ENCODE assay signal across 10 mouse cellular contexts in the genomic region with DNA sequence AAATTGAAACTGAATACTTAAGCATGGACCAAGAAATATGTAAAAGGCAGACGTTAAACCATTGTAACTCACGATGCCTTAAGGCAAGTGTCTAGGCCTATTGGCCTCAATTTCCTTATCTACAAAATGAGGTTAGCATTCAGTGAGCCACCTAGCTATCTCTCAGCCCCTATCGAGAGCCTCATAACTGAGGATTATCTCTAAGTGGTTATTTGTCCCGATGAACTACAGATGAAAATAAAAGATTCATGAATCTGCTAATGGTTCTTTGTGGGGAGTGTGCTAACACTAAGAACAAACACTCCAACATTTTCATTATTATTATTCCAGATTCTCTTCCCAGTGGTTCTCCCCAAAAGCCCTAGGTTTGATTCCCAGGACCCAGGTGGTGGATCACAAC. TPM values are rescaled to one million over a fixed set of nuclear protein-coding genes. Genes with fewer than 3 reads are reported as not detected.
DNase-seq lines count a peak whose midpoint lies in the region; ATAC-seq and TF ChIP-seq lines count a peak whose summit lies in the region.
"Had no signal": no experiment of that assay in that cellular context is flagged by ENCODE, and none has a peak within 500 bp of the region (broad histone marks: within the 10 kb centered on the region; RNA-seq: fewer than 3 reads in every experiment).

No protein-coding gene starts in this region.

- no peak for TF ChIP-seq POLR2A in kidney, adult 2 months (IDR thresholded peaks at IDR 0.05; ENCODE audit: low read depth, low read length)
- TF ChIP-seq POLR2A in limb, embryonic 14.5 days (IDR thresholded peaks at IDR 0.05; ENCODE audit: borderline replicate concordance, extremely low read depth, insufficient read depth, insufficient read length) = no peak

- TF ChIP-seq CTCF in kidney, adult 2 months (conservative IDR thresholded peaks at IDR 0.05; ENCODE audit: insufficient read depth, insufficient read length, low read depth, low read length) = no peak

- H3K36me3 ChIP-seq in kidney, adult 2 months (ENCODE audit: control insufficient read depth, insufficient read depth, low read length) = no peaks in the 10 kb centered on the region; the same call in 1 of the 2 replicates
- H3K36me3 ChIP-seq in limb, embryonic 14.5 days (ENCODE audit: control insufficient read depth, insufficient read depth, low read length) = no peaks in the 10 kb centered on the region

- no peak overlapping the region for H3K27ac ChIP-seq in kidney, adult 2 months (ENCODE audit: insufficient read depth, low read depth, low read length)
- no peak overlapping the region for H3K27ac ChIP-seq in limb, embryonic 14.5 days (replicated peaks; ENCODE audit: low read depth, low read length)

- H3K4me1 ChIP-seq in kidney, adult 2 months (ENCODE audit: control insufficient read depth, insufficient read depth, low read length) = peaks cover 20% of the 10 kb centered on the region; the same call in 1 of the 2 replicates
- peaks cover 16% of the 10 kb centered on the region for H3K4me1 ChIP-seq in limb, embryonic 14.5 days (ENCODE audit: control insufficient read depth, insufficient read depth, low read length)

- H3K4me2 ChIP-seq in limb, embryonic 14.5 days (replicated peaks; ENCODE audit: low read depth, low read length, severe bottlenecking) = peak overlapping the region; percentile 61; the same call in 1 of the 2 replicates

- H3K4me3 ChIP-seq in kidney, adult 2 months (ENCODE audit: insufficient read depth, low read depth, low read length) = peak overlapping the region; percentile 2; the same call in 1 of the 2 replicates
- no peak overlapping the region for H3K4me3 ChIP-seq in limb, embryonic 14.5 days (replicated peaks; ENCODE audit: low read length)

- WGBS in kidney, adult 2 months = 58% methylated on average over 4 of the region's 4 CpGs
- WGBS in limb, embryonic 14.5 days = 67% methylated on average over 4 of the region's 4 CpGs

- DNase-seq in CD4-positive, CD25-positive, alpha-beta regulatory T cell, adult 2 months (ENCODE audit: low read depth, low spot score) = peak; percentile 32
- DNase-seq in kidney, adult 2 months = no peak
- no peak for DNase-seq in kidney, adult 8-10 months
- DNase-seq in CD4-positive helper T cell, adult 2 months (ENCODE audit: low read depth, low spot score) = peak; percentile 31
- DNase-seq in limb, embryonic 14.5 days (ENCODE audit: low spot score) = no peak
- no peak for DNase-seq in left cerebral cortex, adult 18-20 months (ENCODE audit: low spot score in 2 of 2)
- no peak for DNase-seq in frontal cortex, postnatal 14 days (ENCODE audit: low spot score in 2 of 2)
- DNase-seq: kidney, adult 18-20 months; right cerebral cortex, postnatal 14 days had no signal

- no peaks in the 10 kb centered on the region for H3K9me3 ChIP-seq in limb, embryonic 14.5 days (ENCODE audit: control insufficient read depth, low read length)

- H3K9ac ChIP-seq in limb, embryonic 14.5 days (ENCODE audit: low read depth, low read length, severe bottlenecking) = no peak overlapping the region

- no peaks in the 10 kb centered on the region for H3K27me3 ChIP-seq in kidney, adult 2 months (replicated peaks; ENCODE audit: control insufficient read depth, insufficient read depth, low read length)
- no peaks in the 10 kb centered on the region for H3K27me3 ChIP-seq in limb, embryonic 14.5 days (ENCODE audit: control insufficient read depth, insufficient read depth, low read length)

- ATAC-seq in CD4-positive, CD25-positive, alpha-beta regulatory T cell, adult 4 months = no peak
- ATAC-seq in limb, embryonic 14.5 days (ENCODE audit: low FRiP score, low read depth) = no peak

RNA-seq across cellular contexts. Expression of a gene that starts 2.0 kb away (rescaled TPM):
- 100 to 1,000 TPM; 105 to 122 TPM for polyA plus RNA-seq in CD4-positive, CD25-positive, alpha-beta regulatory T cell, adult 4 months (2017; shearing (Covaris generic))
- polyA plus RNA-seq in kidney, adult 2 months (2012; rRNA removed) = 55.5 and 57.2 TPM in 2 replicates
- 56.1 and 66.2 TPM in 2 replicates for polyA plus RNA-seq in limb, embryonic 14.5 days (2012; rRNA removed)
- 63.0 and 65.9 TPM in 2 replicates for polyA plus RNA-seq in limb, embryonic 14.5 days (2014; fragmentation: Nextera tagmentation; extraction: Ambion mirVana)
- total RNA-seq in left cerebral cortex, adult 18-20 months (2021) = 10 to 100 TPM; 38.8 to 46.7 TPM

RNA-seq across cellular contexts. Expression of a gene that starts 33.4 kb away (rescaled TPM):
- polyA plus RNA-seq in CD4-positive, CD25-positive, alpha-beta regulatory T cell, adult 4 months (2017; shearing (Covaris generic)) = 1 to 10 TPM; 1.8 to 3.1 TPM
- polyA plus RNA-seq in kidney, adult 2 months (2012; rRNA removed) = 32.1 and 35.0 TPM in 2 replicates
- 81.3 and 96.8 TPM in 2 replicates for polyA plus RNA-seq in limb, embryonic 14.5 days (2012; rRNA removed)
- 128 and 135 TPM in 2 replicates for polyA plus RNA-seq in limb, embryonic 14.5 days (2014; fragmentation: Nextera tagmentation; extraction: Ambion mirVana)
- total RNA-seq in left cerebral cortex, adult 18-20 months (2021) = 10 to 100 TPM; 22.7 to 24.9 TPM

Comparison
In these comparisons a context has a peak if more than half of its experiments do, and no peak if none do; other contexts are left out.
1. DNase-seq: peak in CD4-positive, CD25-positive, alpha-beta regulatory T cell, adult 2 months (single experiment) and CD4-positive helper T cell, adult 2 months (single experiment); none in kidney, adult 2 months (single experiment), kidney, adult 8-10 months (0 of 2), limb, embryonic 14.5 days (single experiment), left cerebral cortex, adult 18-20 months (0 of 2) and frontal cortex, postnatal 14 days (0 of 2).